Mouse (Mus musculus) c-Kit-positive CD71-positive TER-119-positive erythroid progenitor cells, embryonic 14.5 days (primary cell): Measurements from ENCODE around the gene Fxr2.

Source experiments
- DNase-seq: peaks from one replicate; pipeline ENCODE4 v3.0.0-alpha.2; 2013; ENCODE audit warnings: low spot score

The Fxr2 gene

DNA sequence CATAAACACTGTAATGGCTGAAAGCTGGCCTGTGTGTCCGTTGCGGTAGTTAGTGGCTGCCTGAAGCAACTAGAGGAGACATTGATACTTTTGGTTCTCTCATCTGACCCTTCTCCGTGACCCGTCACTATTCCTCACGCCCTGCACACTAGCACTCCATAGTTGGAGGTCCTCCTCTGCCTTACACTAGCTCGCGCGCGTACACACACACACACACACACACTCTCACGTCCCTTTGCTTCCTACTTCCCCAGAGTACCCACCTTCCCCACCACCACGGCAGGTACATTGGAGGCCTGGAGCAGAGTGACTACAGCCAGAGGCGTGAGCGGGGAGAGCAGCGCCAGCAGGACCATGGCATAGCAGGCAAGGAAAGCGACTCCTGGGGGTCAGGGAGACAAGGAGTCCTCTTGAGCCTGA, 24.7 kb downstream of the Fxr2 start:
- DNase-seq: no peak

DNA sequence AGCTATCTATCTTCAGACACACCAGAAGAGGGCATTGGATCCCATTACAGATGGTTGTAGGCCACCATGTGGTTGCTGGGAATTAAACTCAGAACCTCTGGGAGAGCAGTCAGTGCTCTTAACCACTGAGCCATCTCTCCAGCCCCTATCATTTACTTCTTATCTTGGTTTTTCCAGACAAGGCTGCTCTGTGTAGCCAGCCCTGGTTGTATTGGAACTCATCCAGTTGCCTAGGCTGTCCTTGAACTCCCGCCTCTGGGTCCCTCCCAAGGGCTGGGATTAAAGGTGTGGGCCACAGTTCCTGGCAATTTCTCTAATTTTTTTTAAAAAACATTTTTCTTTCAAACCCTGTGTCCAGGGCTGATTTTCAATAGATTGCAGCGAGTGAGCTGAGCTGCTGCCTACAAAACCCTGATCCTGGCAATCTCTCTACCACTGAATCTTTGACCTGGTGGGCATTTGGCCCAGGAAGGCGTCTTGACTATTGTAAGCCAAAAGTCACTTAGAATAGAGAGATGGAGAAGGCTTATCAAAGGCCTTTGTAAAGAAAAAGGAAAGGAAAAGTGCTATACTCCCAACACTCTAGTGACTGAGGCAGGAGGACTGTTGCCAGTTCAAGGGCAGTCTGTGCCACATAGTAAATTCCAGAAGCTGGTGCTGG, 28.6 kb downstream of the Fxr2 start:
- peak; percentile 46 for DNase-seq

DNA sequence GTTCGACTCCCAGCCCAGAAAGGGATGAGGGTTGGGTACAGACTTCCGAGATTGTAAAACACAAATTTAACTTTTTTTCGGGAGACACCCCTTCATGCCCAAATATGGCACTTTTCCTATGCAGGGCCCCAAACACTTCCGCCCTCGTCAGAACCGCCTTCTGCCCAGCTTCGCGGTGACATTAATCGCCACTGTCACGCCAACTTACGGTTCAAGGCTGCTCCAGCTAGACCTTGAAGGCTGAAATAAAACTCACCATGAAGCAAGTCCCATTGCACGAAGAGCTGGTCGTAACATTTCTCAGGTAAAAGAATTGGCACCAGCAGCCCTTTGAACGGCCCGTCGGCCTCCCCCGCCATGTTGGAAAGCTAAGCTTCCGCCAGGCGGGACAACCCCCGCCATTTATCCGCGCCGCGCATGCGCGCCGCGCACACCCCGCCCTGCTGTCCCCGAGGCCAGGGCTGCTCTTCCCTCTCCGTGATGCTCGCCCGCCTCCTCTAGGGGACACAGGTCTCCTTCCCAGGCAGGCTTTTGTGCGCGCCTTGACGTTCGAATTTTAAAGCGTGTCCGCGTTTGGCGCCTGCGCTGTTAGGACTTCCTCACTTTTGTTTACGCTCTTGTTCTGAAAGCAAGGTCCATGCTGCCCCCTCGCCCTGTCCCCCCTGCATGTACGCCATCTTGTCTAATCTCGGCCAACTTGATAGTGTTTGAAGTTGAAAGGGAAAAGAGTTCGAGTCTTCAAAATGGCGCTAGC, 29.6 kb downstream of the Fxr2 start, which contains the start of gene Mpdu1:
Gene Mpdu1, minus strand, starts transcription at position 430 of the 754 bp plus-strand sequence.
- peak; percentile 91 for DNase-seq

DNA sequence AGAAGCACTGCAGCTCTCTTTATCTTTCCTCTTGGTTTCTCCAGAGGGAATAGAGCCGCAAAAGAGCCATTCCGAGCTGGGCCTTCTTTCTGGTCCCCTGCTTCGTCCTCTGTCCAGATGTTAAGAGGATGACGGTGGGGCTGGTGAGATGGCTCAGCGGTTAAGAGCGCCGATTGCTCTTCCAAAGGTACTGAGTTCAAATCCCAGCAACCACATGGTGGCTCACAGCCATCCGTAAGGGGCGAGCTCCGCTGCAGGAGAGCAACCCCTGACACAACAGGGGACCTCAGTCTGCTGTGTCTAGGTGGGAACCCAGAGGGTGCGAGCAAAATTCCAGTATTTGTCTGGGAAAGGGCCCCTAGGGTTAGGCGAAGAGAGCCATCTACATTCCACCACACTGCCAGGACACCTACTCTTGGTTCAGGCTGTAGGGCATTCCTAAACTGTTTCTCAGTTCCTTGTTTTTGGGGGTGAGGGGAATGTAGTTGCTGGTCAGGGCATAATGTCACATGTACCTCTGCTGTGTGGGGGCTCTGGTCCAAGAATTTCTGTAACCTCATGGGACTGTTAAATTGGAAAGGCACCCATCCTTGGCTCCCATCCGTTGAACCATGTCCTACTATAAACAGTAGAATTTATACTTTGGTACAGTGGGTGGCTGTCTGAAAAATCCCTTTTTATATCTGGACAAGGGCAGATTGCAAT, 30.3 kb downstream of the Fxr2 start:
- DNase-seq: no peak

DNA sequence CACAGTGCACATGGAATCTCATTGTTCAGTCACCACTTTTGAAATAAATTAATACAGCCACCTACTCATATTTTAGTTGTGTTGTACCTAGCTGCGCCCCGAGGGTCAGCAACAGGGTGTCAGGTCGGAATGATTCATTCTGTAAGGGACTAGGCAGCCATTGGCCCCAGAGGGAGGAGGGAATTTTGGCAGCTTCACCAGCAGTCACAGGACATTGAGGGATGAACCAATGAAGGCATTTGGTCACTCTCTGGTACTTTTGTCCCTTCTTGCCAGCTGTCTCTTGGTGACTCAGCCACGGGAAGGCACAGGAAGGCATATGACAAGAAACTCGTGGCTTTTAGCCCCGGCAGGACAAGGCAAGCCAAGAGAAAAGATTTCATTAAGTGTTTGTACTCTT, 31.0 kb downstream of the Fxr2 start:
- DNase-seq: no peak

DNA sequence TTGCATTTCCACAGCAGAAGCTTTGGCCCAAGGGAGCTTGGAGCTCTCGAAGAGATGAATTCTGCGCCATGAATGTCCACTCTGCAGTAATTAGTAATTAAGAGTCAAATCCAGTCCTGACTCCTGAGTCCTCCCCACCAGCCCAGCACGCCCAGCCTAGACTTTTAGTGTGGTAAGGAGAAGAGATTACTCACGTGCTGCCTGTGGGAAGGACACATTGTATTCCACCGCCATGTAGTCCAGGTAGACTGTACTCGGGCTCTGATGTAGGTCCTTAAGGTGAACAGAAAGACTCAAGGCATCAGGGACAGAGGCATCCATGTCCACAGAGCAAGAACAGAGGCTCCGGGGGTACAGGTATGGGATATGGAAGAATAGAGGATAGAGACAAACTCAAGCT, 32.1 kb downstream of the Fxr2 start:
- no peak for DNase-seq

DNA sequence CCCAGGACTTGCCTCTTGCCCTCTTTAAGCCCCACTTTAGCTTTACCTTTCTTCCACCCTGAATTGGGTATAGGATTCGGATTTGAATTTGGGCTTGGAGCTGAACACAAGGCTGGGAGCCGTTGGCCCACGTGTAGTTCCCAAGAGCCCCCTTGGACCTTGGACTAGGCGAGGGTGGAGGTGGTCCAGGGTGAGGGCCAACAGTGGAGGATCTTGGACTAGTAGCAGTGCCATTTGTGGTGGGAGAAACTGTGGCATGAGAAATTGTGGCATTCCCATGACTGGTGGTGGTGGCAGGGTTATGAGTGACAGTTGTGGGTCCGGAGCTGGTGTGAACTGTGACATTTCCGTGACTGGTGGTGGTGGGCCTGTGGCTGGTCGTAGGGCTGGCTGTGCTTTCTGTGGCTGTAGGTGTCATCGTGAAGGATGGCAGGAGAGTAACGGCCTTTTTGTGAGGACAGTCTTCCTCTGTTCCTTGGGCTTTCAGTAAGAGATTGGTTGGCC, 32.7 kb downstream of the Fxr2 start:
- DNase-seq: no peak

DNA sequence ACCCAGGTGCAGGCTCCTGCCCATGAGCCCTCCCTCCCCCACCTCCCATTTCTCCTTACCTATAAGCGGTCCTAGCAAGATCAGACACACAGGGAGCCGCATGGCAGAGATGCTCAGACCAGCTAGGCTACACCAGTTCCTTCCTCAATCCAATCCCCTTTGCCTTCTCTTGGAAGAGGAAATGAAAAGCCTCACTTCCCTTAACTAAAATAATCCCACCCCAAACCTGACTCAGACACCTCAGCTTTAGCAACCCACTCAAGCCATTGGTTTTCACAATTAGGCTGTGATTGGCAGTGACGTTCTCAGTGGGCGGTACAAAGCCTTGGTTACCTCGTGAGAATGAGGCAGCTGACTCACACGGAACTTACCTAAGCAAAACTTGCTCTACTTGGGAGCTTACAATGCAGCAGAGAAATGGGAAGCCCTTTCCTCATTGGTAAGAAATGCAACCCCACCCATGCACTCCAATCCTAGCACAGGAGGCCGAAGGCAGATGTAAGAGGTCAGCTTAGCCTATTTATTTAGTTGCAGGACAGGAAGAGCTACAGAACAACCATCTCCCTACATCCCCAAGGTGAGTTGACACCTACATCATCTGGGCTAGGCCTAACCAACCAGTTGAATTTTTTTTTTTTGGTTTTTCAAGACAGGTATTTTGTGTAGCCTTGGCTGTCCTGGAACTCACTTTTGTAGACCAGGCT, 33.3 kb downstream of the Fxr2 start, which contains the start of gene Cd68:
Gene Cd68, minus strand, starts transcription at position 193 of the 704 bp plus-strand sequence.
- peak; percentile 60 for DNase-seq

DNA sequence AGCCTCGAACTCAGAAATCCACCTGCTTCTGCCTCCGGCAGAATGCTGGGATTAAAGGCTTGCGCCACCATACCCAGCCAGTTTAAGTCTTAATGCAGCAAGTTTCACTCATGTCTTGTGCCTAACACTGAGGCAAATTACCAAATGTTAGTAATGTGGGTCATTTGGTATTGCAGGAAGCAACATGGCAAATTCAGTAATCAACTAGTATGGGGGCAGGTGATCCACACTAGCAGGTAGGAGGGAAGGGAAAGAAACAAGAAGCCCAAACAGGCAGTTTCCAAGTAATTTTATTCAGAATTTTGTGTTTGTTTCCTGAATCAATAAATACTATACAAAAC, 33.8 kb downstream of the Fxr2 start:
- no peak for DNase-seq

DNA sequence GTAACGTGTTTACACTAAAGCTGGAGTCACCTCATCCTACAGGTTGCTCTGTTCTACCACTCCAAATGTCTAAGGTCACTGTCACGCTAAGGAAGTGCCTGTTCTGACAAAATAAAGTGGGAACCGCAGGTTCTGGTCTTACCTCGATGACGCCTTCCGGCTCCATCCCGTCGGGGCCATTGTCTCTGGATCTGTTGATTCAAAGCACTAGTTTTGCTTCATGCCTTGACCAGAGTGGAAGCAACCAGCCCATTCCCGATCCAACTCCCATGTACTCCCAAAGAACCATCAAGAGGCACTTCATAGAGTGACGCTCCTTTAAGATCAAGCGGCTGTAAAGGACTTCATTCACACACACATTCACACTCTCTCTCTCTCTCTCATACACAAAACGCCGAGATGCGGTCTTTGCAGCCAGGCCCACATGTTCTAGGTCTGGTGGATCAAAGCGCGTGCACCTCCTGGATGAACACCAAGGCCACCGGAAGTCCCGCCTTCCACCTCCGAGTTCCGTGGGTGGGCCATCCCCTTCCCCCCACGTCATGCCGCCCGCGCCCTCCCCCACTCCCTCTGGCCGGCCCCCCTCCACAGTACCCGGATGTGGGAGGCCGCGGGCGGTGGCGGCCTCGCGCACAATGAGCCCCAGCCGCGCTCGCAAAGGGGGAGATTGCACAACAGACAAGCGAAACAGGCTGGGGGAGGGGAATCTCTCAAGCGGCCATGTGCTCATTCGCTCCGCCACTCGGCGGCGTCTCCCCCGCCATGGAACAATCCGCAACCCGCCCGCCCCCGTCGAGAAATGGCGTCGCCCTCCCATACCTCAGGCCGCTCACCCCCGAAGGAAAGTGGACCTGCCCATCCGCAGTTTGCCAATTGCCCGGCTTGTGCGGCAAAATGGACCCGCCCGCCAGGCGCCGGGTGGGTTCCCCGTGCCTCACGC, 38.3 kb downstream of the Fxr2 start:
- DNase-seq: peak; percentile 89

DNA sequence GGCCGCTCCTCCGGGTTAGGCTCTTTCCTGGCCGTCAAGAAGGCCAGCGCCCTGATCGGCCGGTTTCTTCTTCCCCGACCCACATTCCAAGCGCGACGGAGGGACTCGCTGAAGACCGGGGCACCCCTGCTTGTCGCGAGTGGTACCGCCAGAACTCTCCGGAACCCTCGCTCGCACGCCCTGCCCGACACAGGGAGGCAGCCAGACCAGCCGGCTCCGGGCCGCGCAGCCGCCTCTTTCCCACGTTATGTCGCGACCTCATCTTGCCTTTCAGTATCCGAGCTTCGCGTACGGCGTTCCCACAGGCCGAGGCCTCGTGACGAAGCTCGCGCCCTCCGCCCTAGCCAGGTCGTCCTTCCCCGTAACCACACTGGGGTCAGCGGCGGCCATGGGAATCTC, 38.9 kb downstream of the Fxr2 start:
- no peak for DNase-seq

DNA sequence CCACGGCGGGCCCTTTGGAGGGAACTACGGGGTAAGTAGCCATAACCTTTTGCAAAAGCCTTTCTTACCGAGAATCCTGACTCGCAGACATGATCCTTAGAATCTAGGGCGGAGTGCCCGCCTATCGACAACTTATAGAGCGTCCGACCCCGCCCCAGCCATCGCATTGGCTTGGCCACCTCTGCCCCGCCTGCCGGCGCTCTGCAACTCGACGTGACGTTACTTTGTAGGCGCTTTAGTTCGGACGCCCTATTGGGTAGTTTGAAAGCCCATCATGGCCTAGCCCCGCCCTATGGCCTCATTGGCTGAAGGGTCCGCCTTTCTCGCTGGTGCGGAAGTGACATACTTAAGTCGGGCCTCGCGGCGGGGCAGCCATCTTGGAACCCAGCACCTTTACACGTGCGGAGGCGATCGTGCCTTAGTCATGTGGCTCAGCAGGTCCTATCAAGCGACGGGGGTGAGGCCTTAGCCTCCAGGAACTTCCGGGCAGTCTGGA, 39.5 kb downstream of the Fxr2 start, which contains the start of gene Eif4a1:
Gene Eif4a1, minus strand, starts transcription at position 213 of the 496 bp plus-strand sequence.
- DNase-seq: peak; percentile 100

DNA sequence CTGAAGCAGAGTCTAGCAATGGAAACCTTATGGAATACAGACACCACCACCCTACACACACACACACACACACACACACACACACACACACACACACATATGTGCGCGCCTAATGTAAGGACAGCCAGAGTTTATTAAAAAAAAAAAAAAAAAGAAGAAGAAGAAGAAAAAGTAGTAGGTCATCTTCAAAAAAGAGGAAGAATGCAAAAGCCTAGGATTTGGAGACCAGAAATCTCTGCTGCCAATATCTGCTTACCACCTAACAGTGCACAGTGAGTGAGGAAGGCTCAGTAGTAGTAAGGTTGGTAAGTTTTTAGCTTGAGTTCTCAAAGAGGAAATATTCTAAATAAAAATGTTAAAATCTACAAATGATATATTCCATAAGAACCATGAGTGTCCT, 46.4 kb downstream of the Fxr2 start:
- no peak for DNase-seq

DNA sequence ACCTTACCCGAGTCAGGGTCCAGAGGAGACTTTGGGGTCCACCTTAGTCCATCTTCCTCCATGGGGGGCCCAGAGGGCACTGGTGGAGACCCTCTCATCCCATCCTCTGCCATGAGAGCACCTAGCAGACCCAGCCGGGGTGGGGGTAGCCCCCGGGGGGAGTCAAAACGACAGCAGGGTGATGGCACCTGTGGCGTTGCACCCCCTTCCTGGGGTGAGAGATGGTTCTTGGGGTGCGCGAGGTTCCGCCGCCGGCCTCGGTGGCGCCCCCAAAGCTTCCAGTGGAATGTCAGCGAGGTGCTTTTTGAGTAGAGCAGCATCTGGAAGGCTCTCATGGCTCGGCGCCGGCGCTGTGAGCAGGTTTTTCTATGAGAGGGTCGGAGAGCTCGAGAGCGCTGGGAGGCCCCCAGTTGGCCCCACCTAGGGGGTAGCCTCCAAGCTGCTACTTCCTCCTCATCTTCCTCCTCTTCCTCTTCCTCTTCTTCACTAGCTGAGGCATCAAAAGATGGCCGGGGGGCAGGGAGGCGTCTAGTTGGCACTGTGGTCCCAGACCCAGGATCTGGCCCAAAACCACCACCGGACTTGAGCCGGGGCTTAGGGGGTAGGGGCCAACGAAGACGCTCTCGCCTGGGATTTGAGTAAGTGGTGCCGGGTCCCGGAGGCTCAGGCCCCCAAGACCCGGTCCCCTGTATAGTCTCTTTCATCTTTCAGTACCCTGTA, 47.5 kb downstream of the Fxr2 start:
- no peak for DNase-seq

DNA sequence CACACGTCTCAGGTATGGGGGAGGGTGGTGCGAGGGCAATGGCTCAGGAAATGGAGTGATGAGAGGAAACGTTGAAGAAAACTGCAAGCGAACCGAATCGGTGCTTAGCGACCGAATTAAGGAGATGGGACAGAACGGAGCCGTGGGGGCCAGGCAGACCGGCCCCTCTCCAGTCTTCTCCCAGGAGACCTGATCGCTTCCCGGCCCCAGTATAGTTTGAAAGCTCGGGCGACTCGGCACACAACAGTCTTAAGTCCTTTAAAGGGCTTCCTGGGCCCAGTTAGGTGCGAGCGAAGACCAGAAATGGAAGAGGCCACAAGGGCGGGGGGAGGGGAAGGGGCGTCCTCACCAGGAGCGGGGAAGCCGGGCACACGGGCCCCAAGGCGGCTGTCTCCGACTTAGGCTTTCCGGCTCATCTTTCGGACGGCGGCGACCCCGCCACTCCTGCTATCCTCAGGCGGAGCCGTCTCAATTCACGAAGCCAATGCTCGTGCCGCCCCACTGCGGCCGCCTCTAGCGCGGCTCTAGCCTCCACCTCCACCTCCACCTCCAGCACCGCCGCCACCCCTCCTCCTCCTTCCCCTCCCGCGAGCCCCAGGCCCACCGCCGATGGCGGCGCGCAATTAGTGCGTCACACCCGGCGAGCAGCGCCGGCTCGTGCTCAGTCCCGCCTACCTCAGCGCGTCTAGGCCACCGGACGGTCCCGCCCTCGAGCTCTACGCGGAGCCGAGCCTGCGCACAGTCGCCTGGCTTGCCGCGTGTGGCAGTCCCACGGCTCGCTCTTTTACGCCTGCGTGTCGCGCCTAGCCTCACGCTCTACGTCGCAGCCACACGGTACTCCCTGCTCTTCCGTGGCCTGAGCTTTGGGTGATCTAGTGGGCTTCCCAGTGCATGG, 48.8 kb downstream of the Fxr2 start, which contains the start of gene Senp3:
Gene Senp3, minus strand, starts transcription at position 771 of the 895 bp plus-strand sequence.
- DNase-seq: peak; percentile 90

DNA sequence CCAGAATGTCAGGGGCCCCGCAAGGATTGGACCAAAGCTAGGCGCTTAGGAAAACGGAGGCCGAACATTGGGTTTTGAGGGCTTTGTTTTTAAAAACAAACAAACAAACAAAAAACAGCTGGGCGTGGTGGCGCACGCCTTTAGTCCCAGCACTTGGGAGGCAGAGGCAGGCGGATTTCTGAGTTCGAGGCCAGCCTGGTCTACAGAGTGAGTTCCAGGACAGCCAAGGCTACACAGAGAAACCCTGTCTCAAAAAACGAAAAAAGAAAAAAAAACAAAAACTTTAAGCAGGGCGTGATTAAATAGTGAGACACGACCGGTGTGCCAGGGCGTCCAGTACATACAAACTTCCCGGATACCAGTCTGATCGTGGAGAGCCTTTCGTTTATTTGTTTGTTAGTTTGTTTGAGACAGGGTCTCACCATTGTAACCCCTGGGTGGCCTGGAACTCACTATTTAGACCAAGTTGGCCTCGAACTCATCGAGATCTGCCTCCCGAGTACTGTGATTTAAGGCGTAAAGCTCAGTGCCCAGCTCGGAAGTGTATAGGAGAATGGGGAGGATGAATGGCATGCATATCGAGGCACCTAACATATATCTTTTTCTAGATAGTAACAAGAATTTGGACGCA, 49.5 kb downstream of the Fxr2 start:
- DNase-seq: no peak

DNA sequence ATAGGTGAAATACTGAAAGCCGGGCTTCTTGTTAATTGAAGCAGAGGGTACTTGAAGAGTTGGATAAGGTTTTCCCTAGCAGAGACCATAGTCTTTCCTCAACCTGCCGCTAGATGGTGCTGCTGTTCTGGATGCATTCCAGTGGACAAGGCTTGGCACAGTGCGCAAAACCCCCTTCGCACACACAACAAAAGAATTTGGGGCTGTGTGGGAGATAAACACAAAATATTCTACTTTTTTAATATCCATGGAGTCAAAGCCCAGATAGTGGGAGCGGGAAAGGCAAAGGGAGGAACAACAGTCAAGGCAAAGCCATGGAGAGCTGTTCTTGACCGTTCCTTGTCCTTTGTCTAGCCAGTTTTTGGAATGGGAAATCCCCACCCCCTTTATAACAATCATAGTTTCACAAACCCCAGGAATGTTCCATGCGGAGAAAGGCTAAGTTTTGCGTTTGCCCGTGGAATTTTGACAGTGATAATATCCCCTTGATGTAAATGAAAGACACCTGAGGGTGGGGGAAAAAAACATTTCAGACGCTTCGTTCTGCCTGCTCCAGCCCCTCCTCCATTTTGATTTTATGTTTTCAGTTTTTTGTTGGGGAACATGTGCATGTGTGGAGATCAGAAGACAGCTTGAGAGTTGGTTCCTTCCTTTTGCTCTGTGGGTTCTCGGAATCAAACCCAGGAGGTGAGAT, 50.2 kb downstream of the Fxr2 start:
- peak; percentile 90 for DNase-seq

DNA sequence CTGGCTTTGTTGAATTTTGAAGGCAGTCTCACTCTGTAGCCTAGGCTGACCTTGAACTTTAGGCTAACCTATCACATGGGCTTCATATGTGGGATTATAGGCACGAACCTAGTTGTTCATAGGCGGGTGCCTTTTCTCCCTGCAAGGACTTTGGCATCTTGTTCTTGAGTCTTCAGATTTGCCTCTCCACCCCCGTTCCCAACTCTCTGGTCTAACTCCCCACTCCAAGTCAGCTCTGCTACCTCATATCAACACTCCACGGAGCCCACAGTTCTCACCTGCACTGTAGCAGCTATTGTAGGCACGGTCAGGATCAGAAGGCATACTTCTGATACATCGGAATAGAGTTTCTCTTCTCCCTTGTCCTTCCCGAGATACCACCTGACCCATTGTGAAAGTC, 50.8 kb downstream of the Fxr2 start:
- no peak for DNase-seq
